Mouse (Mus musculus) megakaryocyte, adult 5-6 weeks (primary cell): ENCODE measurements at regions not wholly inside any gene's neighbourhood (a gene's known extent, or its start where the extent isn't known, plus 50 kb on each side); places are given as distances from the start of the nearest gene placed in this dataset.

Source experiments
- ATAC-seq: 2 replicates; pipeline ENCODE4 v1.8.0; 2016; ENCODE audit warnings: mild to moderate bottlenecking, inconsistent platforms; ENCODE audit not compliant: poor library complexity, severe bottlenecking

- ATAC-seq, result no peak
These were observed 122.9 kb upstream of the Magi3 start for GRCm38 (mm10) chr3:104343096-104343495.

- no peak for ATAC-seq
These were observed 122.0 kb upstream of the Magi3 start for GRCm38 (mm10) chr3:104342220-104342619.

GRCm38 (mm10) chr3:104340331-104340730, 120.2 kb upstream of the Magi3 start:
- peak; percentile 85 for ATAC-seq

GRCm38 (mm10) chr3:104336867-104337266, 116.7 kb upstream of the Magi3 start:
- no peak for ATAC-seq

DNA sequence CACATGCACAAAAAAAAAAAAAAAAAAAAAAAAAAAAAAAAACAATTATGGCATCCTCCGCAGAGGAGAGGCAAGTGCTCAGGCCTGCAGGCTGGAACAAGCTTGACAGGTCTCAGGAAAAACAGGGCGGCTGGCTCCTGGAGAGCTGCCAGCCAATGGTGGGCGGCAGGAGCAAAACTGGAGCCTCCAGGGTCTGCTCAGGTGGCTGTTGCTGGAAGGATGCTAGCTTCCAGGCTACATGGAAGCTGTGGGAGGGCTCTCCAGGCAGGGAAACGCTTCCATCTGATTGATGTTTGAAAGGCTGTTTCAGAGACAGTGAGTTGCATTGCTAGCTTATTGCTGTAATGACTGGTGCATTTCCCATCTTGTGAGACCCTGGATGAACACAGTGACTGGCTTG, 116.1 kb upstream of the Magi3 start:
- no peak for ATAC-seq

GRCm38 (mm10) chr3:104334760-104335159, 114.6 kb upstream of the Magi3 start:
- no peak for ATAC-seq

DNA sequence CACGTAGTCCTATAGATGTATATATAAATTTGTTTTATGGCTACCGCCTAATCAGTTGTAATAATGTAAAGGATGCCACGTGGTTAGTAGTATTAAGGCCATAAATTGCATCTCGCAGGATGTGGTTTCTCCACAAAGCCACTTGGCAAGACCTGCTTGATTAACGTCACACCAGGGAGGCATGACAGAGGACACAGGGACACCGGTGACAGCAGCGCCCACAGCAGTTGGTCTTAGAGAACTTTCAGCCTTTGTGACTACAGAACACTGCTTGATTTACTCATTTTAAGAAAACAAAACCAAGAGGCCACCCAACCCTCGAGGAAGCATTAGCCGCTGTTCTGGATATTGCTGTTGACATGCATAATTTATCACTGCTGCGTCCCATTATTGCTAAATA, 113.2 kb upstream of the Magi3 start:
- no peak for ATAC-seq

- ATAC-seq, result no peak
These were observed 110.5 kb upstream of the Magi3 start for GRCm38 (mm10) chr3:104330646-104331045.

DNA sequence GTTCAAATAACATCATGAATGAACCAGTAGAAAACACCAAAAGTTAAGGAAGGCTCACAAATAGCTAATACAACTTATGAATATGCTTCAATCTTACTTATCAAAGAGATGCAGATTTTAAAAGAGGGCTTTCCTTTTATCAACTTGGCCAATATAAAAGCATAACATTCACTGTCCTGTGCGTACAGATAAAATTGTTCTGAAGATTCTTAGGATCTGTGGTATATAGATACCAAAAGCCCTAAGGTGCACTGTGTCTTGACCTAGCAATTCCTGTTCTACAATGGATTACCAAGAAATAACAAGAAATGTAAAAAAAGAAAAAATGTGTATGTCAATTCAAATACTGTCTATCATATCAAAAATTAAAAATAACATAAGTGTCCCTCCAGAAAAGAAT, 107.7 kb upstream of the Magi3 start:
- ATAC-seq, result no peak

- ATAC-seq, result no peak
These were observed 107.0 kb upstream of the Magi3 start for GRCm38 (mm10) chr3:104327034-104327729.

DNA sequence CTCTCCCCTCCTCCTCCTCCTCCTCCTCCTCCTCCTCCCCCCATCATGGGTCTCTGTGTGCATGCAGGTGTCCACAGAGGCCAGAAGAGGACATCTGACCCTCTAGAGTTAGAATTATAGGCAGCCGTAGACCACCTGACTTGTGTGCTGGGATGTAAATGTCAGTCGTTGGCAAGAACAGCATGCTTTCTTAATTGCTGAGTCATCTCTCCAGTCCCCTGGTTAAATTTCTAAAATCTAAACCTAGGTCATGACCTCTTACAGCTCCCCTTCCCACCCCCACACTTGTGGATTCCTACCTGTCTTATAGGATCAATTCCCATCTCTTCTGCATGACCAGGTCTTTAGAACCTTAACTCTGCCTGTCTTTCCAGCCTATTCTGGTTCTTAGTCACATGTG, 102.4 kb upstream of the Magi3 start:
- ATAC-seq, result no peak

DNA sequence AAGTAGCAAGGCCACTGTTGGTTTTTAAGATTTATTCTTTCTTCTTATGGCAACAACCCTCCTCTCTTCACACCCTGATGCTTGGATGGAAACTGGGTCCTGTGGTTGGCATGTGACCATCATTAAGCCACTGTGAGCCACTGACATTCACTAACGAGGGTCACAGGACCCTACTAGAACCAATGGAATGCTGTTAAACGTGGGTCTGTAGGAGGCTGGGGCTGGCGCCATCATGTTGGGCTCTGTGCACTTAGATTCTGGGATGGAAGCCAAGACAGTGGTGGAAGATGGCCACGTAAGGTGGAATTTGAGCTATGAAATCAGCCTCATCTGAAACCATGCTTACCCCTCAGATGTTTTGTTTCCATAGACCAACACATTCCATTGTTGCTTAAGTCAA, 100.2 kb upstream of the Magi3 start:
- no peak for ATAC-seq

GRCm38 (mm10) chr3:104319377-104319776, 99.2 kb upstream of the Magi3 start:
- ATAC-seq, result no peak

DNA sequence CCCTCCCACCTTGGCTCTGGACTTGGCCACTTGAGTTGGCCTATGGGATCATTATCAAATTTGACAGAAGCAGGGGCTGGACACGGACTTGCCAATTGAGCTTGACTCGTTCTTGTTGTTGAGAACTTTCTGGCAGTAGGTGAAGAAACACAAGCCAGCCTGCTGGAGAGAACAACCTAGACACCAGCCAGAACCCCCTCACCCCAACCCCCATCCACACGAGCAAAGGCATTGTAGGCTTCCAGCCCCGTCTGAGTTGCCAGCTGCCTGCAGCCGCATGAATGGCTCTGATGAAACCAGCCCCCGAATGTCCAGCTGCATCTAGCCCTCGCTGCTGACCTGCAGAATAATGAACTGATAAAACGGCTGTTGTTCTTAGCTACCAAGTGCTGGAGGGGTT, 98.7 kb upstream of the Magi3 start:
- no peak for ATAC-seq

DNA sequence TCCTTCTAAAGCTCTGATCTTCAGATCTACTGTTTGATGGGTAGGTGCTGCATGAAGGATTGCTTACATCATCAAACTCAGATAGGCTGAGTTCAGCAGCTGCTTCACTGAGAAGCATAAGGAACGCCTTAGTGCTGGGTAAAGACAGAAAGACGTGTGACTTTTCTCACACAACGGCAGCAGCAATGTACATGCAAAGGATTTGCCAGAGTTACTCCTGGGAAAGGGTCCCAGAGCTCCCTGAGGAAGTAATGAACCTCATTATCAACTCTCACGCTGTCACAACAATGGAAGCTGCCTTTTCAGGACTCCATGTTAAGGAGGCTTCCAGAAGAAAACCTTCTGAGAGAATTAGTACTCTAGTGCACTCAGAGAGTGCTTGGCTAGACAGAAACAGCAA, 97.4 kb upstream of the Magi3 start:
- ATAC-seq, result no peak

- no peak for ATAC-seq
These were observed 92.9 kb upstream of the Magi3 start for GRCm38 (mm10) chr3:104313063-104313462.

DNA sequence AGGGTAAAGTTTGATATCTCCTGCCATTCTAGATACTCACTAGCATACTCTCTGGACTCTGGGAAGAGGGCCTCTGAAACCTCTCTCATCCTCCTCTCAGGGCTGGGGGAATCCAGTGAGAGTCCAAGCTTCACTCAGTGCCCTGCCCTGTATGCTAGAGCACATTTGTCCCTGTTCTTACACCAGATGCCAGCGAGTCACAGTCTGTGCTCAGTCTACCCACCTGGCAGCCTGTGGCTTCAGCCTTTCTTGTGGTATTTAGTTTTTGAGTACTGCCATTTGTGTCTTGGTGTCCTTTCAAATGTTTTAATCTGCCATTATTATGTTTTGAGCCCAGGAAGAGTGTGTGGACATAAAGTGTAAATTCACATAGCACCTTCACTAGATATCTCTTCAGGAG, 86.8 kb upstream of the Magi3 start:
- ATAC-seq, result no peak

GRCm38 (mm10) chr3:104305904-104306563, 85.9 kb upstream of the Magi3 start:
- ATAC-seq, result no peak

GRCm38 (mm10) chr3:104303577-104303976, 83.4 kb upstream of the Magi3 start:
- ATAC-seq, result no peak

DNA sequence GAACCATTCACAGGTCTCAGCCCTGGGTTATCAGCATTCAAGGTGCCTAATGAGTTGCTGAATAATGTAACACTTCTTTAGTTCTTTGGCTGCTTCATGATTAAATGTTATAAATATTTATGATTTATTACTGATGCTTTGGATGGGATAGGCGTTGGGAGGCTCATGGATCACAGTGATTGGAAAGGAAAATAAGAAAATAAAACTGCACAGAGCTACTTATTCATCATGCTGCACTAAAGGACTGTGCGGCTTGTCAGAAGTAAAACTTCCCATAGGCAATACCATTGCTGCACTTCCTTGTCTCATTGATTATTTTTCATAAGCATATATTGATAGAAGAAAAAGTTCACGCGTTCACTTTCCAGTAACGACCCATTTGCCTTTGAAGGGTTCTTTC, 80.0 kb upstream of the Magi3 start:
- no peak for ATAC-seq

GRCm38 (mm10) chr3:104298878-104299277, 78.7 kb upstream of the Magi3 start:
- no peak for ATAC-seq

GRCm38 (mm10) chr3:104298409-104298808, 78.2 kb upstream of the Magi3 start:
- ATAC-seq, result no peak

- ATAC-seq, result no peak
These were observed 76.9 kb upstream of the Magi3 start for GRCm38 (mm10) chr3:104297112-104297511.
